ENCODE assay signal across 13 mouse cellular contexts in the genomic region with DNA sequence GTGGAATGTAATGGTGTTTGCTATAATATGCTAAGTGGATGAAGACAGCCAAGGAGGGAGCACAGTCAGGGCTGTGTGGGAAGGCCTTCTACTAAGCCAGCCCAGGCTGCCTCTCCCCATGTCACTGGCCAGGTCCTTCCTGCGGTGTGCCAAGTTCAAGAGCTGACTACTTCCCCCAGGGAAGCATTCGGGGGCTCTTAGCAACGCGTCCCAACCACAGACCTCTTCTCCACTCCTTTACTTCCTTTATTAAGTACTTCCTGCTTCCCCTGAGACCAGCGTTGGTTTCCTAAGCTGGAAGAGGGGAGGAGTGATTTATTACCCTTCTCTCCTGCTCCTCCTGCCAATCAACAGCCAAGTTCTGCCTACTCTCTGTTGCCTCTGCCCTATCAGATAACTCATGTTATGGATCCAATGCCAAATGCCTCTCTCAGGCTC.
A peak's percentile ranks its signal among the peaks of the same experiment; 100 is the strongest.
DNase-seq lines count a peak whose midpoint lies in the region; ATAC-seq and TF ChIP-seq lines count a peak whose summit lies in the region.
"Had no signal": no experiment of that assay in that cellular context is flagged by ENCODE, and none has a peak within 500 bp of the region (broad histone marks: within the 10 kb centered on the region; RNA-seq: fewer than 3 reads in every experiment).

No protein-coding gene starts in this region.

- H3K27me3 ChIP-seq in limb, embryonic 13.5 days, result no peaks in the 10 kb centered on the region
- H3K27me3 ChIP-seq in limb, embryonic 10.5 days (ENCODE audit: low read depth, poor library complexity, severe bottlenecking), result no peaks in the 10 kb centered on the region
- H3K27me3 ChIP-seq in forebrain, embryonic 12.5 days, result peaks cover 4% of the 10 kb centered on the region; the same call in 1 of the 2 replicates
- H3K27me3 ChIP-seq: heart, embryonic 12.5 days; neural tube, embryonic 15.5 days had no signal

- no peaks in the 10 kb centered on the region for H3K36me3 ChIP-seq in limb, embryonic 13.5 days
- H3K36me3 ChIP-seq in limb, embryonic 10.5 days, result no peaks in the 10 kb centered on the region
- H3K36me3 ChIP-seq in forebrain, embryonic 12.5 days (replicated peaks), result no peaks in the 10 kb centered on the region
- H3K36me3 ChIP-seq: heart, embryonic 12.5 days; neural tube, embryonic 15.5 days had no signal

- H3K4me3 ChIP-seq in gastrocnemius, adult 2 months, result no peak overlapping the region
- H3K4me3 ChIP-seq in limb, embryonic 13.5 days, result no peak overlapping the region
- no peak overlapping the region for H3K4me3 ChIP-seq in limb, embryonic 10.5 days
- no peak overlapping the region for H3K4me3 ChIP-seq in forebrain, embryonic 12.5 days (replicated peaks)
- H3K4me3 ChIP-seq: heart, embryonic 12.5 days; neural tube, embryonic 15.5 days had no signal

- no peak overlapping the region for H3K27ac ChIP-seq in gastrocnemius, adult 2 months
- H3K27ac ChIP-seq in limb, embryonic 13.5 days, result no peak overlapping the region
- no peak overlapping the region for H3K27ac ChIP-seq in limb, embryonic 10.5 days
- no peak overlapping the region for H3K27ac ChIP-seq in forebrain, embryonic 12.5 days
- H3K27ac ChIP-seq: neural tube, embryonic 15.5 days had no signal

- intact Hi-C loops in gastrocnemius, adult 2 months (cut with DNase I), result no loop called here

- H3K9ac ChIP-seq in limb, embryonic 13.5 days, result no peak overlapping the region
- H3K9ac ChIP-seq in forebrain, embryonic 12.5 days, result no peak overlapping the region
- H3K9ac ChIP-seq: forebrain, postnatal 0 days; heart, embryonic 12.5 days; neural tube, embryonic 15.5 days had no signal

- 0 out of 2 replicates have a peak overlapping the region, but pooled peaks have one; percentile 3 for H3K4me2 ChIP-seq in limb, embryonic 13.5 days (replicated peaks)
- no peak overlapping the region for H3K4me2 ChIP-seq in forebrain, embryonic 12.5 days
- H3K4me2 ChIP-seq: heart, embryonic 12.5 days; midbrain, embryonic 11.5 days; neural tube, embryonic 15.5 days had no signal

- 0 out of 2 replicates have a peak, but pooled peaks cover 5% of the 10 kb centered on the region for H3K9me3 ChIP-seq in limb, embryonic 13.5 days
- H3K9me3 ChIP-seq in limb, embryonic 10.5 days (replicated peaks), result no peaks in the 10 kb centered on the region
- H3K9me3 ChIP-seq in forebrain, embryonic 12.5 days, result 0 out of 2 replicates have a peak, but pooled peaks cover 3% of the 10 kb centered on the region
- H3K9me3 ChIP-seq: heart, embryonic 12.5 days; neural tube, embryonic 15.5 days had no signal

- WGBS in limb, embryonic 13.5 days, result 16% methylated on average over 5 of the region's 5 CpGs
- WGBS in limb, embryonic 10.5 days, result 53% methylated on average over 5 of the region's 5 CpGs
- WGBS in forebrain, embryonic 12.5 days, result 78% methylated on average over 5 of the region's 5 CpGs

- DNase-seq in gastrocnemius, adult 2 months, result peak; percentile 28
- no peak for DNase-seq in gastrocnemius, adult 18-20 months (ENCODE audit: low spot score)
- no peak for DNase-seq in limb, embryonic 10.5 days (ENCODE audit: low spot score)
- DNase-seq in gonadal fat pad, adult 2 months (ENCODE audit: low read depth), result peak; percentile 24
- DNase-seq in mesoderm, embryonic 11.5 days (ENCODE audit: low read depth, low spot score), result peak; percentile 54
- no peak for DNase-seq in urinary bladder, adult 2 months (ENCODE audit: low spot score)
- DNase-seq: forebrain, postnatal 0 days; kidney, adult 9 months had no signal

- no peak for TF ChIP-seq CTCF in gastrocnemius, adult 2 months (IDR thresholded peaks at IDR 0.05)

- ATAC-seq in limb, embryonic 13.5 days (ENCODE audit: low FRiP score, low read depth), result peak; percentile 57; the same call in 1 of the 2 replicates
- ATAC-seq in forebrain, embryonic 12.5 days (ENCODE audit: low FRiP score), result no peak
- ATAC-seq: forebrain, postnatal 0 days had no signal

- H3K4me1 ChIP-seq in limb, embryonic 13.5 days, result peaks cover 16% of the 10 kb centered on the region
- H3K4me1 ChIP-seq in limb, embryonic 10.5 days, result peaks cover 27% of the 10 kb centered on the region
- H3K4me1 ChIP-seq in forebrain, embryonic 12.5 days, result peaks cover 22% of the 10 kb centered on the region

Comparison
In these comparisons a context has a peak if more than half of its experiments do, and no peak if none do; other contexts are left out.
1. DNase-seq: peak in gastrocnemius, adult 2 months (single experiment), gonadal fat pad, adult 2 months (single experiment) and mesoderm, embryonic 11.5 days (single experiment); none in gastrocnemius, adult 18-20 months (single experiment), limb, embryonic 10.5 days (single experiment) and urinary bladder, adult 2 months (single experiment).